Mouse (Mus musculus) ovary, postnatal 36 days (tissue): Measurements from ENCODE around the gene Prkcq.

ENCODE experiments used
- DNase-seq: peaks from one replicate; pipeline ENCODE4 v3.0.0; 2022; ENCODE audit warnings: low spot score, mixed read lengths

Prkcq gene

GRCm38 (mm10) chr2:11224808-11225484, 53.0 kb downstream of the Prkcq start:
- no peak for DNase-seq

- no peak for DNase-seq
These were observed 53.6 kb downstream of the Prkcq start for GRCm38 (mm10) chr2:11225485-11225876.

- no peak for DNase-seq
These were observed 54.6 kb downstream of the Prkcq start for GRCm38 (mm10) chr2:11226555-11226954.

- no peak for DNase-seq
These were observed 57.2 kb downstream of the Prkcq start for GRCm38 (mm10) chr2:11229126-11229525.

GRCm38 (mm10) chr2:11231118-11231517, 59.2 kb downstream of the Prkcq start:
- no peak for DNase-seq

GRCm38 (mm10) chr2:11231988-11232387, 60.1 kb downstream of the Prkcq start:
- DNase-seq: no peak

- no peak for DNase-seq
These were observed 66.3 kb downstream of the Prkcq start for GRCm38 (mm10) chr2:11238254-11238653.

- DNase-seq: no peak
These were observed 67.6 kb downstream of the Prkcq start for GRCm38 (mm10) chr2:11239523-11239922.

GRCm38 (mm10) chr2:11245926-11246325, 74.0 kb downstream of the Prkcq start:
- no peak for DNase-seq

- peak; percentile 8 for DNase-seq
These were observed 82.0 kb downstream of the Prkcq start for GRCm38 (mm10) chr2:11253945-11254344.

- no peak for DNase-seq
These were observed 82.5 kb downstream of the Prkcq start for GRCm38 (mm10) chr2:11254446-11254845.

GRCm38 (mm10) chr2:11257260-11257850, 85.4 kb downstream of the Prkcq start:
- DNase-seq: no peak

GRCm38 (mm10) chr2:11258181-11258580, 86.3 kb downstream of the Prkcq start:
- no peak for DNase-seq

- no peak for DNase-seq
These were observed 87.5 kb downstream of the Prkcq start for GRCm38 (mm10) chr2:11259361-11259760.

- DNase-seq: no peak
These were observed 92.9 kb downstream of the Prkcq start for GRCm38 (mm10) chr2:11264836-11265235.

GRCm38 (mm10) chr2:11265455-11265854, 93.5 kb downstream of the Prkcq start:
- DNase-seq: no peak

- DNase-seq: no peak
These were observed 94.4 kb downstream of the Prkcq start for GRCm38 (mm10) chr2:11266294-11266693.

- no peak for DNase-seq
These were observed 107.1 kb downstream of the Prkcq start for GRCm38 (mm10) chr2:11278965-11279364.

- no peak for DNase-seq
These were observed 108.3 kb downstream of the Prkcq start for GRCm38 (mm10) chr2:11280247-11280646.

GRCm38 (mm10) chr2:11287834-11288530, 116.1 kb downstream of the Prkcq start:
- no peak for DNase-seq

- DNase-seq: peak; percentile 72
These were observed 116.6 kb downstream of the Prkcq start for GRCm38 (mm10) chr2:11288531-11288846.

- DNase-seq: no peak
These were observed 119.0 kb downstream of the Prkcq start for GRCm38 (mm10) chr2:11290931-11291330.
